Mouse (Mus musculus) limb, embryonic 10.5 days (tissue): ENCODE measurements around the gene Pskh1. TPM values are rescaled to one million over a fixed set of nuclear protein-coding genes. Genes with fewer than 3 reads are reported as not detected.

Source experiments
- DNase-seq: peaks from one replicate; pipeline ENCODE4 v3.0.0-alpha.2; 2017; ENCODE audit warnings: low spot score
- H3K27ac ChIP-seq: fragments of 300-500 bp; sonication (generic); 2 replicates; pipeline ENCODE4 v1.5.1; 2016; ENCODE audit warnings: mild to moderate bottlenecking
- H3K27me3 ChIP-seq: fragments of 300-500 bp; sonication (generic); 2 replicates; pipeline ENCODE4 v1.6.1; 2016; ENCODE audit warnings: low read depth, mild to moderate bottlenecking; ENCODE audit not compliant: poor library complexity, severe bottlenecking
- H3K36me3 ChIP-seq: fragments of 300-500 bp; sonication (generic); 2 replicates; pipeline ENCODE4 v1.6.1; 2016; ENCODE audit warnings: mild to moderate bottlenecking, moderate library complexity
- H3K4me1 ChIP-seq: fragments of 300-500 bp; sonication (generic); 2 replicates; pipeline ENCODE4 v1.6.1; 2016
- H3K4me3 ChIP-seq: fragments of 300-500 bp; sonication (generic); 2 replicates; pipeline ENCODE4 v1.5.1; 2016; ENCODE audit warnings: mild to moderate bottlenecking, moderate library complexity
- H3K9me3 ChIP-seq: fragments of 300-500 bp; sonication (generic); replicated peaks from 2 replicates; pipeline ENCODE4 v1.6.1; 2016; ENCODE audit warnings: mild to moderate bottlenecking
- WGBS: fragments of 180-500 bp; shearing (Covaris S2); methylation state at CpG from one replicate; pipeline ENCODE4 v1.1.7; 2016; 5-methylcytosine and 5-hydroxymethylcytosine counted together
- polyA plus RNA-seq: library from polyadenylated mRNA; unstranded; fragments of >200 nt; fragmentation: Nextera tagmentation; extraction: Ambion mirVana; gene quantifications from 2 replicates; pipeline ENCODE4 v1.2.1, GENCODE M21; 2016

Gene Pskh1
- polyA plus RNA-seq, 1 experiment from 2014 or later: 45.9 TPM

- 92% methylated on average over 8 of the region's 8 CpGs for WGBS
- H3K4me3 ChIP-seq: no peak within 1 kb of the TSS
- no peak for DNase-seq
- no peak within 1 kb of the TSS for H3K27ac ChIP-seq
- no peaks in the 10 kb centered on the region for H3K27me3 ChIP-seq
- H3K36me3 ChIP-seq: peaks cover 83% of the 10 kb centered on the region
- peaks cover 1% of the 10 kb centered on the region; the same call in 1 of the 2 replicates for H3K4me1 ChIP-seq
- no peaks in the 10 kb centered on the region for H3K9me3 ChIP-seq
These were observed 43.1 kb downstream of the Pskh1 start, which contains the start of gene Lcat for GRCm38 (mm10) chr8:105943321-105943739. Lcat (minus strand) TSS chr8:105943382.

- Histone ChIP-seq H3K36me3 (peaks cover 96% of the 10 kb centered on the region), H3K9me3 (no peaks in the 10 kb centered on the region), H3K27me3 (no peaks in the 10 kb centered on the region), H3K4me1 (peaks cover 12% of the 10 kb centered on the region), H3K27ac (no peak overlapping the region), H3K4me3 (no peak overlapping the region)
- DNase-seq: no peak
- 94% methylated on average over 10 of the region's 10 CpGs for WGBS
These were observed 49.1 kb downstream of the Pskh1 start for GRCm38 (mm10) chr8:105949350-105949749.

DNA sequence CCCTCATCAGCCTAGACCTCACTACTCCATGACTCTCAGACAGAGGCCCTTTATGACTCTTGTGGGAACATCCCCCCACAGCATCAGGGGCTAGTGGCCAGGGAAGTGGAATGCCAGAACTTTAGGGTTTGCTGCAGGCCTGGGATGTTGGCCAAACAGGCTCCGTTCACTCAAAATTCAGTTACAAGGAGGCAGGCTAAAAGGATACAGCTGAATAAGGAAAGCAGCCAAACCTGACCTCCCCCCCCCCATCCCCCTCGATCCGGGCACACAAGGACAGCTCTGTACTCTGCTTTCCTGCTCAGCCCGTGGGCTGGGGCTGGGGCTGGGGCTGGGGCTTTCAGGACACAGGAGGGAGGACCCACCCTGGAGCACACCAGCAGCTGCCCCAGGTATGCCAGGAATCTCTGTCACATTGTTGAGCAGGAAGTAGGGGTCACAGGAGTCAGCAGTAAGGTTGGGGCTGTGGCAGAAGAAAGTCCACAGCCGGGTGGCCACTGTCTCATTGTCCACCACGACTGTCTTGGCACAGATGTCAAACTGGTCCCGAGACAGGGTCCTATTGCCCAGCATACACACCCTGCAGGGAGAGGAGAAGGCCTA, 50.9 kb downstream of the Pskh1 start:
- DNase-seq: no peak
- H3K27ac ChIP-seq: peak overlapping the region; percentile 22; the same call in 1 of the 2 replicates
- peaks cover 93% of the 10 kb centered on the region for H3K36me3 ChIP-seq
- H3K9me3 ChIP-seq: no peaks in the 10 kb centered on the region
- H3K4me3 ChIP-seq: no peak overlapping the region
- 60% methylated on average over 7 of the region's 7 CpGs for WGBS
- H3K4me1 ChIP-seq: peaks cover 12% of the 10 kb centered on the region
- no peaks in the 10 kb centered on the region for H3K27me3 ChIP-seq

GRCm38 (mm10) chr8:105956556-105956955, 56.3 kb downstream of the Pskh1 start:
- Histone ChIP-seq H3K27ac (no peak overlapping the region), H3K4me3 (no peak overlapping the region), H3K36me3 (peaks cover 88% of the 10 kb centered on the region), H3K27me3 (no peaks in the 10 kb centered on the region), H3K9me3 (no peaks in the 10 kb centered on the region), H3K4me1 (peaks cover 8% of the 10 kb centered on the region)
- no peak for DNase-seq
- WGBS: 92% methylated on average over 4 of the region's 4 CpGs

GRCm38 (mm10) chr8:105957813-105958212, 57.6 kb downstream of the Pskh1 start:
- H3K36me3 ChIP-seq: peaks cover 78% of the 10 kb centered on the region
- H3K27ac ChIP-seq: no peak overlapping the region
- no peak overlapping the region for H3K4me3 ChIP-seq
- H3K9me3 ChIP-seq: no peaks in the 10 kb centered on the region
- 67% methylated on average over 3 of the region's 4 CpGs for WGBS
- DNase-seq: no peak
- peaks cover 7% of the 10 kb centered on the region for H3K4me1 ChIP-seq
- no peaks in the 10 kb centered on the region for H3K27me3 ChIP-seq

GRCm38 (mm10) chr8:105959350-105959749, 59.1 kb downstream of the Pskh1 start:
- H3K4me1 ChIP-seq: peaks cover 16% of the 10 kb centered on the region
- DNase-seq: no peak
- H3K36me3 ChIP-seq: peaks cover 67% of the 10 kb centered on the region

DNA sequence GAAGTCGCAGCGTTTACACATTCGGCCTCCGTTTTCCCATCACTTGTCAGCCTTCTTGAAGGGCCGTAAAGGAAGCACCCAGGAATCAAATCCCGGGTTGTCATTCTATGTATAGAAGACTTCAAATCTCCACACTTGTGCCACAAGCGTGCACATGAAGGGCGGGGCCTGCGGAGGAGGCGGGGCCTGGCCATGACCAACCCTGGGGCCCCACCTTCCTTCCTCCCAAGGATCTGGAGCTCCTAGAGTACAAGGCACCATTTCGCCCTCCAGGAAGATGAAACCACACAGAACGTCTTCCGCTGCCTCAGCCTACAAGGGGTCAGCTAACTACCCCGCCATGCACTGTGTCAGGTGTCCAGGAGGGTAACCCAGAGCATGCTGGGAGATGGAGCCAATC, 60.9 kb downstream of the Pskh1 start:
- H3K27me3 ChIP-seq: no peaks in the 10 kb centered on the region
- no peak overlapping the region for H3K4me3 ChIP-seq
- 79% methylated on average over 14 of the region's 14 CpGs for WGBS
- no peaks in the 10 kb centered on the region for H3K9me3 ChIP-seq
- H3K27ac ChIP-seq: no peak overlapping the region
- peaks cover 53% of the 10 kb centered on the region for H3K36me3 ChIP-seq
- DNase-seq: no peak
- peaks cover 33% of the 10 kb centered on the region for H3K4me1 ChIP-seq

More at GRCm38 (mm10) chr8:105959350-105959749, 59.1 kb downstream of the Pskh1 start:
- Histone ChIP-seq H3K27ac (no peak overlapping the region), H3K4me3 (no peak overlapping the region), H3K27me3 (no peaks in the 10 kb centered on the region), H3K9me3 (no peaks in the 10 kb centered on the region)
- WGBS: 94% methylated on average over 7 of the region's 7 CpGs

DNA sequence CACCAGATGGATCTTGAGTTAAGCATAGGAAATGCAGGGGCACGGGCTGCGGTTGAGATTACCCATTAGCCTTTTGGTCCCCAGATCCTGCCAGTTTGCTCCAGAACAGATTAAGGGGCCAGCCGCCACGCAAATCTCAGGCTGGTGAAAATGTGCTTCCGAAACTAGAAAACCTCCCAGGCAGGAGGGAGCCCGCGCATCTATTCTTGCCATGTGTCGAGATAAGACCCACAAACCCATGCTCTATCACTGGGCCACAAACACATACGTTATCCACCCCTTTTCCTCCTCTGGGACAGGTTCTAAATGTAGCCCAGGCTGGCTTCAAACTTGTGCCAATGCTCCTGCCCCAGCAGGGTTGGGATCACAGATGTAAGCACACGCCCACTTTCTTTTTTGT, 61.3 kb downstream of the Pskh1 start:
- Histone ChIP-seq H3K9me3 (no peaks in the 10 kb centered on the region), H3K4me3 (no peak overlapping the region), H3K4me1 (peaks cover 36% of the 10 kb centered on the region), H3K27ac (no peak overlapping the region), H3K36me3 (peaks cover 49% of the 10 kb centered on the region), H3K27me3 (no peaks in the 10 kb centered on the region)
- DNase-seq: no peak
- 87% methylated on average over 10 of the region's 10 CpGs for WGBS

GRCm38 (mm10) chr8:105964506-105965265, 64.4 kb downstream of the Pskh1 start:
- DNase-seq: no peak
- Histone ChIP-seq H3K36me3 (peaks cover 20% of the 10 kb centered on the region), H3K4me1 (peaks cover 41% of the 10 kb centered on the region), H3K27ac (peak overlapping the region; percentile 93), H3K9me3 (no peaks in the 10 kb centered on the region), H3K27me3 (peaks cover 14% of the 10 kb centered on the region), H3K4me3 (peak overlapping the region; percentile 87)
- WGBS: 66% methylated on average over 12 of the region's 12 CpGs

DNA sequence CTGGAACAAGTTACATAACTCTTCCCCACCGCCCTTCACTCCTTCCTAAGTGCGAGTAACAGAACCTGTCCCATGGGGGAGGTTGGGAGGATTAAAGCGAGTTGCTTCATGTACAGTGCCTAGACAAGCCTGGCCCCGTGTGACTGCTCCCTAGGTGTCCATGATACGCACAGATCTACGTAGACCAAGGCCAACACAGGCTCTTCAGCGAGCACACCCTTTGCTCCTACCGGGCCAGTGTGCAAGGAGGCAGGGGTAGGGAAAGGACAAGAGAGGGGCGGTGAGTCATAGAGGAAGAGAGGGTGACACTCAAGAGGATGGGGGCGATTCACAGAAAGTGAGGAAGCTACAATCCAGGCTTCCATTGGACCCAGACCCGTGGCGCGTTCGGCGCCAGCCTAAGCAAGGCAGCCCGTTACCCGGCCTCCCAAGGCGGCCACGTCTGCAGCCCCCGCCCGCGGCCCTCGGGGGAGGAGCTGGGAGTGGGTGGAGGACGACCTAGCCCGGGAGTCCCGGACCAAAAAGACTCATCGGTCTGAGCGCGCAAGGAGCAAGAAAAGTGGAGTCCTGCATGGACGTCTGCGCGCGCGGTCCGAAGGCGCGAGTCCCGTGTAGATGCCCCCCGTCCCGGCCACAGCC, 65.1 kb downstream of the Pskh1 start:
- Histone ChIP-seq H3K9me3 (no peaks in the 10 kb centered on the region), H3K4me3 (peak overlapping the region; percentile 87), H3K36me3 (peaks cover 13% of the 10 kb centered on the region; the same call in 1 of the 2 replicates), H3K4me1 (peaks cover 41% of the 10 kb centered on the region), H3K27me3 (peaks cover 14% of the 10 kb centered on the region), H3K27ac (peak overlapping the region; percentile 93)
- DNase-seq: peak; percentile 77
- 3% methylated on average over 38 of the region's 40 CpGs for WGBS

DNA sequence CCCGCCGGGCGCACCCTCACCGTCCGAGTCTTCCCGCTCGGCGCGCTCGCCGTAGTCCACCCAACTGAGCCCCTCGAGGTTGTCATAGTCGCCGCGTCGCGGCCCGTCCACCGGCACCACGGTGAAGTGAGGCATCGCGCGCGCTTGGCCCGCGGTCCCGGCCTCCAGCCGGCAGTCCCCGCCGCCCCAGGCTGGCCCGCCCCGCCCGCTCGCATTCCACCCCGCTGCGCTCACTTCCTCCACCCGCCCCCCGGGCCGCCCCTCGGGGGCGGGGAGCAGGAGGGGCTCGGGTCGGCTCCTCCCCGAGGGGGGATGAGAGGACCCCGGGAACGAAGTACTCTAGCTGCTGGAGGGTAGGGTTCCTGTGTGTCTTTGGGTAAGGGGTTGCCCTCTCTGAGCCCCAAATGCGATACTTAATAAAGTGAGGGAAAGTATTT, 65.7 kb downstream of the Pskh1 start, which contains the start of gene Slc12a4:
Gene Slc12a4 (minus strand): TSS at position 193 of the 437 bp plus-strand sequence.
- peaks cover 41% of the 10 kb centered on the region for H3K4me1 ChIP-seq
- H3K9me3 ChIP-seq: no peaks in the 10 kb centered on the region
- under 1% methylated on average over 45 of the region's 47 CpGs for WGBS
- peak within 1 kb of the TSS; percentile 87 for H3K4me3 ChIP-seq
- H3K27me3 ChIP-seq: peaks cover 14% of the 10 kb centered on the region
- DNase-seq: peak; percentile 90
- H3K36me3 ChIP-seq: 0 out of 2 replicates have a peak, but pooled peaks cover 8% of the 10 kb centered on the region
- H3K27ac ChIP-seq: peak within 1 kb of the TSS; percentile 93

DNA sequence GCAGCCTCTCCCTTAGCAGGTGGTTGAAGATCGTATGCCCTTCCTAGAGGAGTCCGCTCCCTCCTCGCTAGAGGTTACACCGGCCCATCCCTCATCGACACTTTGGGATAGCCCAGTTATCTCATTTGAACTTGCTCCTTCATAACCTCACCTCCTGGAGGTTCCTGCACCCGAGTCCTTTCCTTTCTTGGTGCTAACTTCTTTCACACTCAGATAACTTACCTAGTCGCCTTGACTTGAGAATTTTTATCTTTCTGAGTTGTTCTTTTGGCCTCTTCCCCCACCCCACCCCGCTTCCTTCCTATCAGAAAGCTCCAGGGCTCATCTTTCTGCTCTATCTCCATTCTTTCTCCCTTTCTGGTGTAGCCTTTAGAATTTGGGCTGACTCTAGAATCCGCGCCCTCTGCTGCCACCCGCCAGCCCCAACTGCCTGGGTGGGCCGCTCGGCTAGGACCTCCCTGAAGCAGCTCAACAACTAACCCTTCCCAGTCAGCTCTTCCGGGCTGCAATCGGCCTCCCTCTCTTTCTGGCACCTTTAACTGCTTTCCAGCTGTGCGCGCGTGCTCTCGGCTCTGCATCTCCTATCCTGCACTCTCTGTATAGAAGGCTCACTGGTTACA, 66.6 kb downstream of the Pskh1 start:
- H3K36me3 ChIP-seq: 0 out of 2 replicates have a peak, but pooled peaks cover 4% of the 10 kb centered on the region
- H3K4me3 ChIP-seq: peak overlapping the region; percentile 87
- 5% methylated on average over 19 of the region's 19 CpGs for WGBS
- peak; percentile 84 for DNase-seq
- no peaks in the 10 kb centered on the region for H3K9me3 ChIP-seq
- H3K27me3 ChIP-seq: peaks cover 14% of the 10 kb centered on the region
- H3K4me1 ChIP-seq: peaks cover 41% of the 10 kb centered on the region
- peak overlapping the region; percentile 93 for H3K27ac ChIP-seq
